Mouse (Mus musculus) small intestine, adult 2 months (tissue): ENCODE data around the gene Hist2h3c2. TPM values are rescaled to one million over a fixed set of nuclear protein-coding genes. Genes with fewer than 3 reads are reported as not detected.
"Not testable (repeated sequence)": the region's sequence is repeated elsewhere in the genome, so short reads cannot be mapped to it uniquely, and the experiment has no call there.

ENCODE experiments used
- H3K27ac ChIP-seq: fragments of 200-500 bp; 2 replicates; pipeline ENCODE4 v1.5.1; 2012; ENCODE audit warnings: low read depth, low read length, control low read depth, inconsistent platforms; ENCODE audit not compliant: insufficient read depth
- H3K27me3 ChIP-seq: fragments of 200-500 bp; 2 replicates; pipeline ENCODE4 v1.6.1; 2012; ENCODE audit warnings: mild to moderate bottlenecking, moderate library complexity, low read length, inconsistent platforms; ENCODE audit not compliant: control insufficient read depth, insufficient read depth
- H3K36me3 ChIP-seq: fragments of 200-500 bp; 2 replicates; pipeline ENCODE4 v1.6.1; 2012; ENCODE audit warnings: mild to moderate bottlenecking, low read length, control low read depth, inconsistent platforms; ENCODE audit not compliant: control insufficient read depth, insufficient read depth
- H3K4me1 ChIP-seq: fragments of 200-500 bp; 2 replicates; pipeline ENCODE4 v1.6.1; 2012; ENCODE audit warnings: low read length, inconsistent platforms, mixed read lengths; ENCODE audit not compliant: control insufficient read depth, insufficient read depth, insufficient read length
- H3K4me3 ChIP-seq: fragments of 200-500 bp; 2 replicates; pipeline ENCODE4 v1.5.1; 2012; ENCODE audit warnings: low read depth, mild to moderate bottlenecking, control low read depth, inconsistent platforms, low read length, moderate library complexity
- CTCF ChIP-seq: fragments of 200-500 bp; IDR thresholded peaks from 2 replicates; pipeline ENCODE4 v1.5.1; 2012; ENCODE audit warnings: low read depth, mild to moderate bottlenecking, control low read depth, inconsistent platforms, low read length, moderate library complexity, mixed read lengths; ENCODE audit not compliant: insufficient replicate concordance, insufficient read length; ENCODE audit errors: extremely low read depth
- POLR2A ChIP-seq: fragments of 200-500 bp; IDR thresholded peaks from 2 replicates; pipeline ENCODE4 v1.6.1; 2012; ENCODE audit warnings: low read depth, mild to moderate bottlenecking, control low read depth, inconsistent platforms, low read length, moderate library complexity
- WGBS: fragments of 180-500 bp; shearing (Covaris S2); methylation state at CpG from one replicate; pipeline ENCODE4 v1.1.7; 2018; 5-methylcytosine and 5-hydroxymethylcytosine counted together
- polyA plus RNA-seq: library from polyadenylated mRNA; depleted of rRNA; stranded (reverse); fragments of >200 nt; gene quantifications from 2 replicates; pipeline ENCODE4 v1.2.3, GENCODE M21; 2012

Gene Hist2h3c2
- polyA plus RNA-seq, 1 experiment: 109 TPM

DNA sequence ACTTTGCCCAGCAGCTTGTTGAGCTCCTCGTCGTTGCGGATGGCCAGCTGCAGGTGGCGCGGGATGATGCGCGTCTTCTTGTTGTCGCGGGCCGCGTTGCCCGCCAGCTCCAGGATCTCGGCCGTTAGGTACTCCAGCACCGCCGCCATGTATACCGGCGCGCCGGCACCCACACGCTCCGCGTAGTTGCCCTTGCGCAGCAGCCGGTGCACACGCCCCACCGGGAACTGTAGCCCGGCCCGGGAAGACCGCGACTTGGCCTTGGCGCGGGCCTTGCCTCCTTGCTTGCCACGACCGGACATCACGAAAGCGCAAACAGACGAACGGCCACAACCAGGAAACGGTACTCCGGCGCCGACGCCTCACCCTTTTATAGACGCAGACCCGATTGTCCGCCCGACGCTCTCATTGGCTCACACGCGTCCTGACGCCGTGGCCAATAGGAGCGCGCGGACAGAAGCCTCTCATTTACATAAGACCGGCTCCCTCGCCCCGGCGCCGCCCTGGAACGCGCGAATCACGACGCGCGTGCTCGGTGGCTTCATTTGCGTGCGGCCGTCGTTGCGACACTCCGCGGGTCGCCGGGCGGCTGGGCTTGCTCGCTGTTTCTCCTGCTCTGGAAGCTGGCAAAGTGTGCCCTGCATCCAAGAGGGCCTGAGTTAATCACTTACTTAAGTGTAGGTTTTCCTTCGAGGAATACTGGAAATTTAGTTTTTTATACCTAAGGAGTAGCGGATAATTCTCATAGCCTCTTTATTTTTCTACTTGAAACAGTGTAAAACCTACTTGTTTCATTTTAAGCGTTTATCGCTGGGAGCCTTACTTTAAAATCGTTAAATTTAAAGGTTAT lies 1.2 kb upstream of the Hist2h3c2 start, which contains the start of gene Hist2h2aa2:
Hist2h2aa2 (minus strand) TSS at position 328 of the 850 bp plus-strand sequence.
- H3K36me3 ChIP-seq, H3K4me1 ChIP-seq, H3K27me3 ChIP-seq: not testable (repeated sequence)
- 0 out of 2 replicates have a peak, but pooled peaks have one; percentile 34 for TF ChIP-seq POLR2A
- Histone ChIP-seq H3K27ac (peak within 1 kb of the TSS; percentile 85), H3K4me3 (peak within 1 kb of the TSS; percentile 59)
- WGBS: 1% methylated on average over 39 of the region's 85 CpGs

DNA sequence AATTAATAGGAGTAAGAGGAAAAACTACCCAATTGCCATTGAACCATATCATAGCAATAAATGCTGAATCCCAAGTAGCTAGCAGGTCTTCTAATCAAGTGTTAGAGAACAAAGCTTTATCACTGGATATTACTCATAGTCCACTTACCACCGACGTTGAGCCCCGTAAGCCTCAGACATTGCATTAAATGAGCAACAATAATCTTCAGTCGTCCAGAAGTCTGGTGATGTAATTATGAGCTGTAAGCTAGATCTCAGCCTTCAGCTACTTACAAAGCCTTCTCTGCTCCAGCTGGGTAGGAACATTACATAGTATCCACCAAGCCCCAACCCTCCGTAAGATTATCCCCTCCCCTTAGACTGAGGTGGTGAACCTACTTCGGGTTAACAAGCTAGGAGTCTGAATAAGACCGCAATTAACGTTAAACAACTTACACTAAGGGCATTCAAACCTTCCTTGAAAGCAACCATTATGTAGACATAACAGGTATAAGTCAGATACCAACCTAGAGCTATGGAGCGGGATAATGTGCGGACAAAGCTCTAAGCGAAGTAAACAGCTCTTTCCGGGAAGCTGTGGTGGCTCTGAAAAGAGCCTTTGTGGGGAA lies 919 bp downstream of the Hist2h3c2 start:
- TF ChIP-seq CTCF (no peak), POLR2A (no peak)
- peak overlapping the region; percentile 17; the same call in 1 of the 2 replicates for H3K27ac ChIP-seq

DNA sequence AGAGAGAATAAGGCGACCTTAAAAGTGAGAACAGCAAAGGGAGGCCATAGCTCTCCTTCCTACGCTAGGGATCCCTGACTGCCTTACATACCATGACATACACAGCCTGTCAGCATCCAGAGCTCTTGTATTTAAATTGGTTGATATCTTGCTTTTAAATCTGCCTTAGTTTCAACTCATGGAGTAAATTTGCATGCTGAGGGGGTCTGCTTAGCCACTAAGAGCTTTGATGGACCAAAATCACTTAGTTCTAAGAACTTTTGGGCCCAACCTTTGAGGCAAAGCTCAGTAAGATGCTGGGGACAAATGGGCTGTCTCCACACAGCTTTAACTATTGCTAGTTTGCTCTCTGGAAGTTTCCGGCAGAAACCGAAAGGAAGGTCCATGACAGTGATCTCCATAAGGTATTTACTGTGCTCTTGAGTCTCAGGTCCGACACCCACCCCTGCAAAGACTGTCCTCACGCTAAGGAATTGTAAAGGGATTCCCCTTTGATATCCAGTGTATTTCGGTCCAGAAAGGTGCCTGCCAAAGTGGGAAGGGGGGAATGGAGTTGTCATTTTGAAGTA lies 1.5 kb downstream of the Hist2h3c2 start:
- Histone ChIP-seq H3K27me3 (no peaks in the 10 kb centered on the region), H3K36me3 (no peaks in the 10 kb centered on the region), H3K27ac (peak overlapping the region; percentile 17; the same call in 1 of the 2 replicates), H3K4me1 (no peaks in the 10 kb centered on the region; the same call in 1 of the 2 replicates), H3K4me3 (no peak overlapping the region; the same call in 1 of the 2 replicates)
- TF ChIP-seq CTCF: no peak
- no peak for TF ChIP-seq POLR2A
- WGBS: 22% methylated on average over 7 of the region's 7 CpGs

More for the DNA sequence above, 919 bp downstream of the Hist2h3c2 start:
- no peaks in the 10 kb centered on the region; the same call in 1 of the 2 replicates for H3K4me1 ChIP-seq
- H3K27me3 ChIP-seq: no peaks in the 10 kb centered on the region
- H3K36me3 ChIP-seq: no peaks in the 10 kb centered on the region
- peak overlapping the region; percentile 58 for H3K4me3 ChIP-seq
- 3% methylated on average over 12 of the region's 12 CpGs for WGBS

DNA sequence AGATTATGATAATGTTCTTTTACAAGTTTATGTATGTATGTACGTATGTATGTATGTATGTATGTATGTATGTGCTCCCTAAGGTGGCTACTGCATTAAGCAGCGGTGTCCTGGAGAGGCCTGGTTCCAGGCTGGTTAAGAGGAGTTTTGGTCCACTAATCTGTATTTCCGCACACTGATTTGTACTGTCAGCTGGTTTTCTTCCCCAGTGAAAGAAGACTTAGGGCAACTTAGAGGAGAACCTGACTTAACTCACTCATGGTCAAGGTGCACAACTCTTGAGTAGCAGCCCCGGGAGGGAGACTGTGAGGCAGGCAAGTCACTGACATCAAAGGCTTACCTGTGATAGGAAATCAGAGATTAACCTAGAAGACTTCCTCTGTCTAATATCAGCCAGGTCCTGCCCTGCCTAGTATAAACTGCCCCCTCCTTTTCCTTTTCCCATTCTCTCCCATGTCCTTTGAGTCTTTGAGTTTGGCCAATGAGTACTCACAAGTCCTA lies 2.0 kb downstream of the Hist2h3c2 start:
- H3K27ac ChIP-seq: peak overlapping the region; percentile 17; the same call in 1 of the 2 replicates

DNA sequence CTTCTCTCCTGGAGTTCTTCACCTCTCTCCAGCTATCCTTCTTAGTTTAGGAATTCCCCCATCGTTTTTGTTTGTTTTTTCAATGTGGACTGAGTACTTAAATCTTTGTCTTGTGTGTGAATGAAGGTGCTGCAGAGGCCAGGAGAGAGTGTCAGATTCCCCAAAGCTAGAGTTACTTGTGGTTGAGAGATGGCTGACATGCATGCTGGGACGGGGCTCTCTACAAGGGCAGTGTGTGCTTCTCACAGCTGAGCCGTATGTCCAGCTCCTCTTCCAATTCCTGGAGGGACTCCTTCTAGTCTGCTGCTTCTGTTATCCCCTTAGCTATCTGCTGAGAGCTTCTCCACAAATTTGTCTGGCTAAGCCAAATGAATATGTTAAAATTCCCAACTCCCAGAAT lies 3.1 kb downstream of the Hist2h3c2 start:
- Histone ChIP-seq H3K36me3 (no peaks in the 10 kb centered on the region), H3K27ac (no peak overlapping the region), H3K27me3 (no peaks in the 10 kb centered on the region), H3K4me3 (no peak overlapping the region), H3K4me1 (no peaks in the 10 kb centered on the region; the same call in 1 of the 2 replicates)
- 67% methylated on average over 3 of the region's 3 CpGs for WGBS
- TF ChIP-seq POLR2A (no peak), CTCF (no peak)

More for the DNA sequence above, 2.0 kb downstream of the Hist2h3c2 start:
- Histone ChIP-seq H3K4me1 (no peaks in the 10 kb centered on the region; the same call in 1 of the 2 replicates), H3K4me3 (no peak overlapping the region), H3K36me3 (no peaks in the 10 kb centered on the region), H3K27me3 (no peaks in the 10 kb centered on the region)
- TF ChIP-seq CTCF (no peak), POLR2A (no peak)
- WGBS: 67% methylated on average over 4 of the region's 4 CpGs

DNA sequence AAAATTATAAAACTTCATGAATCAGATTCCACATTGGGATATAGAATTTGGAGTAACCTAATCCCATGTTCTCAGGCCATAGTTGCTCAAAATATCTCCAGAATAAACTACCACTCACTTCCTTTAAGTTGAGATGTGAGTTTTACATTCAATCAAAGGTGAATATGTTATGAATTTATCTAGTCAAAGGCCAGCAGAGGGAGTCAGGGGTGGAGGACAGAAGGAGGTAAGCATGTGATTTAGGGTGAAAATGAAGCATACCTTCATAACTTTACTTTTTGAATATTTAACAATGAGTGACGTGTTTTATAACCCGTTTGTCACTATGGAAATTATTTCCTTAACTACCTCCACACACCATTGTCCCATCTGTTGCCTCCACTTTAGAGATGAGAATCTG lies 4.0 kb downstream of the Hist2h3c2 start:
- WGBS: 84% methylated on average over 2 of the region's 2 CpGs

DNA sequence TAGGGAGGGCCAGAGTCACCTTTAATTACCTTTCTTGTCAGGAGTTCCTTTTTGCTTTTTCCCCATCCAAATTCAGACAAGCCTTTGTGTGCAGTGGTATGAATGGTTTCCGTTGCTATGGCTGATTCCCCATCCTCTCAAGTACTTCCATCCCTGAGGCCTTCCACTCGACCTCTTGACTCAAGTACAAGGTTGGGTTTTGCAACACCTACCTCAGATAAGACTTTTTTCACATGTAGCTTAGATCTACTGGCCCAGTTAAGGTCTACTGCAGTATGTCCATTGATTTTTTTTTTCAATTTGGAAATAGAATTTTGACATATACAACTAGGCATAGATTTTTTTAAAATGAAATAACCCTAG lies 7.2 kb downstream of the Hist2h3c2 start:
- Histone ChIP-seq H3K27me3 (no peaks in the 10 kb centered on the region), H3K27ac (no peak overlapping the region), H3K4me1 (no peaks in the 10 kb centered on the region; the same call in 1 of the 2 replicates), H3K36me3 (no peaks in the 10 kb centered on the region), H3K4me3 (no peak overlapping the region)
- 57% methylated on average over 2 of the region's 2 CpGs for WGBS
- no peak for TF ChIP-seq CTCF
- TF ChIP-seq POLR2A: no peak

More for the DNA sequence above, 4.0 kb downstream of the Hist2h3c2 start:
- no peaks in the 10 kb centered on the region; the same call in 1 of the 2 replicates for H3K4me1 ChIP-seq
- H3K27me3 ChIP-seq: no peaks in the 10 kb centered on the region
- no peak overlapping the region for H3K27ac ChIP-seq
- no peak overlapping the region for H3K4me3 ChIP-seq
- no peaks in the 10 kb centered on the region for H3K36me3 ChIP-seq
- no peak for TF ChIP-seq POLR2A
- TF ChIP-seq CTCF: no peak
